Mouse (Mus musculus) hindlimb bud, embryonic 11.5 days (tissue): ENCODE measurements around the gene Tex35.

Experiments used
- DNase-seq: peaks from one replicate; pipeline ENCODE4 v3.0.0-alpha.2; 2012; ENCODE audit warnings: low read depth, low spot score; ENCODE audit errors: extremely low spot score

Tex35 gene

DNA sequence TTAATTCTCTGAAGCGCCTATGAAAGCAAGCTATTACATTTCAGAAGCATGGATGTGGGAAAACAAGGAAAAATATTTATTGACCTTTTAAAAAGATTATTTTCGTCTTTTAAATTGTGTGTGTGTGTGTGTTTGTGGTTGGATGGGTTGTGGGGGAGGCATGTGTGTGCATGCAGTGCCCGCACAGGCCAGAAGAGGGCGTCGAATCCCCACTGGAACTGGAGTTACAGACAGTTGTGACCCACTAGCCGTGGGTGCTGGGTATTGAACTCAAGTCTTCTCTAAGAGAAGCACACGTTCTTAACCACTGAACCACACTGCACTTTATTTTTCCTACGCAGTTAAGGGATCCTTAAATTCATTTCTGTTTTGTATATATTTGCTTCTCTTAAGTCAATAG, 26.5 kb downstream of the Tex35 start:
- DNase-seq: no peak

DNA sequence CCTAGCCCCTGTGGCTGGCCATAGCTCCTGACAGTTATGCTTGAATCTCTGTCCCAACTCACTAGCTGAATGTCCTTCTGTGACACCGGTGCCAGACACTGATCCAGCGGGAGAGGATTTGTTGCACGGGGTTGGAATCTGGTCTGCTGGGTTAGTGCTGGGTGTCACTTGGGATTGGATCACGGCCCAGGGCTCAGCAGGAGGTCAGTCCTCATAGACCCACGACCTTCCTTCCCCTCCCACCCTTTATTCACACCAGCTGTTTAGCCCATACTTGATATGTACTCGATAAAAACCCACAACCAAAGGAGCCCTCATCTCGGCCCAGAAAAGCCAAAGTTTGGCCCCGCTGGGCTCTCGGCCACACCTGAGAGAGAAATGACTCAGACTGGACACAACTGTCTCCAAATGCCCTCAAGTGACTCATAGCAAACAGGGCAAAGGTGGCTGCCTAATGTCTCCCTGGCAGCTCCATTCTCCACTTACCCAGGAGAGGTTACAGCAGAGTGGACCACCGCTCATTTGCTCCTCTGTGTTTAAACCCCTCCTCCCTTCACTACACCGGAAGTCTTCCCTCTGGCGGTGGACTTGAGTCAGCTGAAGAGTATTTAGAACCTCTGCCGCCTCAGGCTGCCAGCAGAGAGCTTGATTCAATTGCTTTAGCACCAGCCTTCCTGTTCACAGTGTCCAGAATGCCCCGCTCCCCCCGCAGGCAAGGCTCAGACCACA, 27.2 kb downstream of the Tex35 start:
- no peak for DNase-seq

DNA sequence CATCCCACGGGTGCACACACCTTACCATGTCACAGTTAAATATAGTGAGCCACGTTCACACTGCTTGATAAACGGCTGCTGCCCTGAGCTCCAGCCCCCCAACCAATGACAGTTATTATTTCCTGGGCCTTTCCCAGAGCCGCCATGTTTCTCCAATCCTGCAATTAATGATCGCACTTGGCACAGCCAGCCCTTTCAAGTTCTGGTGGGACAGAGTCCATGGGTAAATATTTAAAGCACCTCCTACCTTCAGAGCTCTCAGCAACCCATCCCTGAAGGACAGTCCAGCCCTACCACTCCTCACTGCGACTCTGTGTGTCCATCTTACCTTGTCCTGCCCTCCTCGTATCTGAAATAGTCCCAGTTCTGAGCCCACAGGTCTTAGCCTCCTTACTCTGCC, 28.4 kb downstream of the Tex35 start:
- no peak for DNase-seq

DNA sequence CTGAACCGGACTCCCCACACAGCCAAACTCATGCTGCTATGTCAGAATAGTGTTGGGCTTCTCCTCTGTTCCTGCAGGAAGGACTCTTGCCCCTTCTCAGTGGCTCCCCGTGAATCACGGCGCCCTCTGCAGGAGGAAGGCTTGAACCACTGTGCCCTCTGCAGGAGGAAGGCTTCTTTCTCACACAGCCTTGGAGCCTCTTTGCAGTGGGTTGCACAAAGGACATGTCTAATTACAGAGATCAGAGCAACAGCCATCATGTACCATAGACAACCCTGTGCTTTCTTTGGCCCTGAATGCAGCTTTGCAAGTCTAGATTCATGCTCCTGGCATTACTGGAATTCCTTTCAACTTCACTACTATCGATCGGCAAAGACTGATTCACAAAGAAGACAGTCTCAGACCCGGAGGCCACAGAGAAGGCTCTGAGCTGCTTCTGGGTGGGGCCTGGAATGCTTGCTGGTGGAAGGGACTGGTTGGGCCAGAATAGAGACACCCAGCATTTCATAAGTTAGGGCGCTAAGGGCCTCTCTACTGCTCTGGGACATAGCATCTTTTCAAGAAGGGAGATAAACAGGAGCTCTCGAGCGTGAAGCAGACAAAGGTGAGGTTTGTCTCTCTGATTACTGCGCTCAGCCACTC, 29.0 kb downstream of the Tex35 start:
- DNase-seq: no peak

DNA sequence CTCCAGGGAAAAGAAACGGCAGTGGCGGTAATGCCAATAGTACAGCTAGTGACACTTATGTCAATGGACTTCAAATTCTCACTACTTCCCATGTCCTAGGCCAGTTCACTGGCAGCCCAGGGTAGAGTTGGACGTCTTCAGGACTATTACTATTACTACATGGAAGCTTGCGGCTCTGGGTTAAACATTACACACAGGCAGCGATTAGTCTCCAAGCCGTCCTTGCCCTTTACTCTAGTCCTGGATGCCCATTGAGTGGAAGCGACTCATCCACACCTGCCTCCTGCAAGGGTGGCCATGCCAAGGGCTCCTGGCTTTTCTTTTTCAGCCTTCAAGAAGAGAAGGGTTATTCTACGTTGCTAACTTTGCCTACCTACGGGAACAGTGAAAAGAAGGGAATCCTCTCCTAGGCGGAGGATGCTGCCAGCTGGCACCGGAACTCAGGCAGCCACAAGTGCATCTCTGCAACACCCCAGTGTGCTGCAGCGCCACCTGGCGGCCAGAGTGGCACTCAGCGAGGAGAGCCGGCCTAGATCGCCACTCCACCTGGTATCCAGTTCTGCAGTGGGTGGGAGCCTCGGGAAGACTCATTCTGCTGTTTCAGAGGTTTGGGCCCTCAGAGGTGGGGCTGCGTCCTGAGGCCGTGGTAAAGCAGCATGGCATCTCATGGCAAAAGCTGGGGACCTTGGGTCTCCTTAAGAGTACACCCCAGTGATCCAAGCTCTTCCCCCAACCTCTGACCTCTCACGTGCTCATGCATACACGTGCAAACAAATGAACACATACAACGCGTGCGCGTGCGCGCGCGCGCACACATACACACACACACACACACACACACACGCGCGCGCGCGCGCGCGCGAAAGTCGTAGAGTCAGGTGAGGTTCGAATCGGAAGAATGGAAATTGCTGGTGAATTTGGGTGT, 31.4 kb downstream of the Tex35 start:
- DNase-seq: no peak

DNA sequence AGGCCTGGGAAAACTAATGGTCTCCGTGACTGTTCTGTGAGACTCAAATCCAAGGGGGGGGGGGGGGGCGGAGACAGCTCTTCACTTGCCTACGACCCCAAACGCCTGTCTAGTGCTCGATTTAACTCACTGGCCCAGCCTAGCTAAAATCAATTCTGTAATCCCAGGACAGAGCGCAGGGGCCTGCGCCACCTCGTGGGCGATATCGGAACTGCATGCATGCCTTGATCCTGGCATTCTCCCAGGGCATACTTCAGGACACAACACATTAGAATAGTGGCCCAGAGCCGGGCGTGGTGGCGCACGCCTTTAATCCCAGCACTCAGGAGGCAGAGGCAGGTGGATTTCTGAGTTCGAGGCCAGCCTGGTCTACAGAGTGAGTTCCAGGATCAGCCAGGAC, 32.2 kb downstream of the Tex35 start:
- DNase-seq: peak; percentile 89

DNA sequence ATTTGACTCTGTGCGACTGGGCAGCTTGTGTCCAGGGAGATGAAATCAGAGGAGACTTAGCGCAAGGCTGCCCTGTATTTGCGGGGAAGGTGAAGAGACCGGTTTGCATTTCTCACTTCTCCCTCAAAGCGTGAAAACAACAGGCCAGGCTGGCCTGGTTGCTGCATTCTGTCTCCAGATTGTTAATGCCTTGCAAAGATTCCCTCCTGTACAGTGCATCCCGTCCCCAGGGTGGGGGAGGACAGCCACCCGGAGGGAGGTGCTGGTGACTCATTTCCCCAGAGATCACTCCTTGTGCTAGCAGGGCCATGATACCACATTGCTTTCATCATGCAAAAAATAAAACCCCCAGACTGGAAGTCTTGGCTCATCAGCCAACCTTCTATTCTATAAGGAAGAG, 33.5 kb downstream of the Tex35 start:
- no peak for DNase-seq

DNA sequence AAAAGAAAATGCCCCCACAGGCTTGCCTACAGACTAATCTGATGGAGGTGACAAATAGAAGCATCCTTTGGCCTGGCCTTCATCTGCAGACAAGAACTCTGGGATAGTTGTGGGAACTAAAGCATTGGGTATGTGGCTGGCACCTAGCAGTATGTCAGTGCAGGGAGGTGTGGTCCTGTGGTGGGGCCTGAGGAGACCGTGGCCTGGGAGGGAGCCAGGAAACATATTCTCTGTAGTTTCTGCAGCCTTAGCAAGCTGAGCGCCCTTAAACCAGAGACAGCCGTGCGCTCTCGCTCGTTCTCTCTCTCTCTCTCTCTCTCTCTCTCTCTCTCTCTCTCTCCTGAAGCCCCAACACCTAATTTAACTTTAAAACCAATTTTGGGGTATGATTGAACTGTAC, 34.1 kb downstream of the Tex35 start:
- no peak for DNase-seq

DNA sequence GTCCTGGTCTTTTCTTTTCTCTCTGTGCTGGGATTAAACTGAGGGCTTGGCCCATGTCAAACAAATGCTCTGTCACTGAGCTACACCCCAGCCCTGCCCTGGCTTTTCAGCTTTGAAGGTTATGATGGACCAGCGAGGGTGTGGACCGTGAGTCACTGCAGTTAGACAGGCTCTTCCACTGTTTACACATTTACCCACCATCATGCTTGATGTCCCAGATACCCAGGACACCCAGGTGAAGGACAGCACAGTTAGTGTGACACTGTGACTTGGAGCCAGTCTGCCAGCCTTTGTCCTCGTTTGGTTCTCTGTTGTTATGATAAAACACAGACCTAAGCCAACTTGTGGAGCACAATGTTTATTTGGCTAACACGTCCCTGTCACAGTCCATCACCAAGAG, 34.9 kb downstream of the Tex35 start:
- DNase-seq: no peak

DNA sequence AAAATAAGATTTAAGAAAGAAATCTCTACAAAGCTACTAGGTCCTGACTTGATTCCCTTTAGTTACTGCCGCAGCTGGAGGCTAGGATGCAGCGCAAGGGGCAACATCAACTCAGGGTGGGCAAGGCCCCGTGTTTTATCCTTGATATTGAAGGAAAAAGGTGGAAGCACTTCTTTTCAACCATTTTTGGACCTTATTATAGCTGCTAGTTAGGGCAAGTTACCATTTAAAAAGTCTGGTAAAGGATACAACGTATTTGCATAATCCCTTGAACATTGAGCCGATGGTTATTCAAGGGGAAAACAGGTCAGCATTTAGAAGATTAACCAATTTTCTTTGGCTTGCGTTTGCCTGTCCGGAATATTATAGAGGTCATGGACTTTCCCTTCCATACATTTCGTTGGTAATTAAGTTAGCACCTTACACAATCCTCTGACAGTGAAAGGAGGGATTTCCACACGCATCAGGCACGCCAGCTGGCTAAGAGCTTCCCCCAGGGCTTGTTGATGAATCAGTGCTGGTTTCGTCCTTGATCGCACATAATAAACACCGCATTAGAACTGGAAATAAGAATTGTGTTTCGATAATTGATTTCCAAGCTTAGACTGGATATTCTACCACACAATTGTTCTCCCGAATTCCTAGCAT, 39.2 kb downstream of the Tex35 start:
- no peak for DNase-seq

DNA sequence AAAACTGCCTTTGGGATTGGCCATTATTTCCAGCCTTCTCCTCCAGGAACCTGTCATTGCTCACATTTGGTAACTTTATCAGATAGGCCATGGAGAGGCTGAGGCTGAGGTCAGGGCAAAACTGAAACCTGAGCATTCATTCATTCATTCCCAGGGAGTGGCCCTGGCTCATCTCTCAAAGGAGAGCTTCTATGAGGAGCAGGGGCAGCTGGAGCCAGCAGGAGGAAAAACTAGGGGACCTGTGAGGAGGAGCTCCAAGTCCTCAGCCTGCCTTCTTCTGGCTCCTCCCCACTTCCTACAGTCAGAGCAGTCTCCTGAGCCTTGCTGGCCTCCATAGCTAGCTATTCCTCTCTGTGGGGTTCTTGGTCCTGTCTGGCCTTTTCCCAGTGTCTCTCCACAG, 40.2 kb downstream of the Tex35 start:
- DNase-seq: no peak

DNA sequence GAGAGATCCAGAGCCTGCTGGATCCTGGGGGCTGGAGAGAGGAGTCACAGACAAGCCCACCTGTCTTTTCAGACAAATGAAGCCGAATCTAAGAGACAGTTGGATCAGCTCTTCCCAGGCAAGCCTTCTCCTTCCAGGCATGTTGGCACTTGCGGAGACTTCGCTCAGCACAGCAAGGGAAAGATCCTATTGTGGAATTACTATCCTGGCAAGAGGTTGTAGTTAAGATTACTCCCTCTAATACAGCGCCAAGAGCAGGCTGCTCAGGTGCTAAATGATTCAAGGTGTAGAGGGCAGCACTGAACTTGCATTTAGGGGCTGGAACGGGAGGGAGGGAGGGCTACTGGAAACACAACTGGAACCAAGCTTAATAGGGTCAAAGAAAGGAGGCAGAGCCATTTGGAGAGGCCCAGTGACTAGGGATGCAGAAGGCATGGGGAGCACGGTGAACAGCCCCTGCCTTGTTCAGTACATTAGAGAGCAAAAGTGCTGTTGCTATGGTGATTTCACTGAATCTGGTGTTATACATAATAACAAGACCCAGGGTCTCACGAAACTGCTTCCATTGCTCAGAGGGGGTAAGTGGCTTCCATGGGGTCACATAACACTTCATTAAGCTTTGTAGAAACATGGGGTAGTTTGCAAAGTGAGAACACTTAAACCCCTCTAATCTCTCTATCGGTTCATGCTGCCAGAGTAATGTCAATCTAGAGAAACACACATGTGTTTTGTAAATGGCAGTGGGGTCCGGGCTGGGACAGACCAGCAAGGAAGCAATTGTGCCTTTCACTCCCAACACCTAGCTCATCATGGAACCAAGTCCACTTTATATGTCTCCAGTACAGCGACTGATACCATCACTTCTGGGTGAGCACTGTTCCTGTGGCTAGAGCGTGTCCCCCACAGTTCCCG, 42.4 kb downstream of the Tex35 start:
- no peak for DNase-seq

DNA sequence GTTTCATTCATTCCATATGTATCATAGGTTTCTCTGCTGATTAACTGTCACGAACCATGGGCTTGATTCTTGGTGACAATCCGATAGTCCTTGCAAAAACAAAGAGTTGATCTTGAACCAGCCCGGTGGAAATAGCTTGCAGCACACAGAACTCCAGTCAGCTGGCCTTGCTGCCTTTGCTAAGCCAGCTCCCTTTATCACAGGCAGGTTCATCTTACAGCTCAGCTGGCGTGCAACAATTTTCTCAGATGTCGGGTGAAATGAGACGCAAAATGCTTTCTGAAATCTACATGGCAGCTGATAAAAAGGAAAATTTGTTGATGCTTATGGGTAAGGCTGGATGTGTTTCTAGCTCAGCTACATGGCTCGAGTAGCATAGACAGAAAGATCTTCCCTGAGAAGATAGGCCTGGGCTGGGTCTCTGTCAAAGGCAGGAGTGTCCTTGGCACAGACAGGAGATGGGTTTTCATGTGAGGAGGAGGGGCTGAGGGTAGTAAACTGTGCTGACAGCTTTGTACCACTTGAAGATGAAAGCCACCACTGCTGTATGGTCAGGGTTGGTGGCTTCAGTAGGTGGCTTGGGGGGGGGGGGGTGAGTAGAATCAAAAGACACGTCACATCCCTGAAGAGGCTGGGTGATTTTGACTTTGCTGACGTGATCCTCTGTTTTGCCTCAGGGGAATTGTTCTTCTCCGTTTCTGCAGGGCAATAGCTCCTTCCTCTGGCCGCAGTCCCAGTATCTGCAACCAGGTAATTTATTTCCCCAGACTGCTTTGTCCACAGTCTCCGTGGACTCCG, 45.0 kb downstream of the Tex35 start:
- no peak for DNase-seq

DNA sequence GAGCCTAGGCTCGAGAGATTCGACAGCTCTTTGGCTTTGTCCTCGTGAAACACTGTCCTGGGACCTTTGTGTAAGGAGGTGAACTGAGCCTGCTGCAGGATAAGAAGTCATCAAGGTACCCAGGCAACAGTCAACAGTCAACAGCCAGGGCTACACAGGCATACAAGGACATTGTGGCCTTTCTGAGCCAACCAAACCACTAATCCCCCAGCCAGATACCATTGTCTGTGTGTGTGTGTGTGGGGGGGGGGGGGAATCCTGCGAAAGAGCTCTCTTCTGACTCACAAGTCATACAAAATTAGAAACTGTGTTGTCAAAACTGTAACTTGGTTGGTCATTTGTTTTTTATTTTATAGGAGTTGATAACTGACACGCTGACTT, 46.0 kb downstream of the Tex35 start:
- no peak for DNase-seq

DNA sequence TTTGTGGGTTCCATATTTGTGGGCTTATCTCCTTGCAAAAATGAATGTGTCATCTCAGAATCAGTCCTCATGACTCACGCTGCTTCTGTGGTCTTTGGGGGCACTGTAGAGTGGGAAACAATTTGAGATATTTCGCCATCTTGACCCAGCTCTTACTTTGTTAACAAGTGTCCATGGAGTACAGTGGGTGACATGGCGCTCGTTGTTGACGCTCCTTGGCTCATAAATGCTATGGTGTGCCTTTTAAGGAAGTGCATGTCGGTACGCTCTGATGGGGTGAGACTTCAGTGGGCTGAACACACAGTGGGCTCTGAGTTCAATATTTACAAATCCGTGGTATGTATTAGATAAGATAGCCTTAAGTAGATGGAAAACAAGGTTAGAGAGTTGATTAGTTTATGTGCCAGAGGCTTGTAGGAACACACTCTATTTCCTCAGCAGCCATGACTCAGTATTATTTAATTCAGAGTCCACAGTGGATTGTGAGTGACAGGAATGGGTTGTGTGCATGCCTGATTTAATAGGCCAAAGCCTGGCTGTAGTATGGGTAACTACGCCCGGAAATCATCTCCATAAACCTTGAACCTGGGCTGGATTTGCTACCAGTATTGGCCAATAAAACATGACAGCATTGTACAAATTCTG, 46.6 kb downstream of the Tex35 start:
- DNase-seq: no peak

DNA sequence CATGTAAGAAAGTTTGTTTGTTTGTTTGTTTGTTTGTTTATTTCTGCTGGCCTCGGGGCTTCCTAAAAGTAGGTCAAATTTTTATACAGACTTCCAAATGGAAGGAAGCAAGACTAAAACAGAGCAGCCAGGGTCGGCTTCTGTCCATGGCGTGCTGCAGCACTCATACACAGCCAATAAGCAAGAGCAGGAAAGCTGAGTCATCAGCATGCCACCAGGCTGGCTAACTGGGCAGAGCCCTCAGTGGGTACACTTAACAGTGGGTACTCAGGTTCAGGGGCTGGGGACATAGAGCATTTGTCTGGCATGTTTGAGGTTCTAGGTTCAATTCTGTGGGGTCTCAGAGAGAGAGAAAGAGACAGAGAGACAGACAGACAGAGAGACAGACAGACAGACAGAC, 47.3 kb downstream of the Tex35 start:
- DNase-seq: no peak

DNA sequence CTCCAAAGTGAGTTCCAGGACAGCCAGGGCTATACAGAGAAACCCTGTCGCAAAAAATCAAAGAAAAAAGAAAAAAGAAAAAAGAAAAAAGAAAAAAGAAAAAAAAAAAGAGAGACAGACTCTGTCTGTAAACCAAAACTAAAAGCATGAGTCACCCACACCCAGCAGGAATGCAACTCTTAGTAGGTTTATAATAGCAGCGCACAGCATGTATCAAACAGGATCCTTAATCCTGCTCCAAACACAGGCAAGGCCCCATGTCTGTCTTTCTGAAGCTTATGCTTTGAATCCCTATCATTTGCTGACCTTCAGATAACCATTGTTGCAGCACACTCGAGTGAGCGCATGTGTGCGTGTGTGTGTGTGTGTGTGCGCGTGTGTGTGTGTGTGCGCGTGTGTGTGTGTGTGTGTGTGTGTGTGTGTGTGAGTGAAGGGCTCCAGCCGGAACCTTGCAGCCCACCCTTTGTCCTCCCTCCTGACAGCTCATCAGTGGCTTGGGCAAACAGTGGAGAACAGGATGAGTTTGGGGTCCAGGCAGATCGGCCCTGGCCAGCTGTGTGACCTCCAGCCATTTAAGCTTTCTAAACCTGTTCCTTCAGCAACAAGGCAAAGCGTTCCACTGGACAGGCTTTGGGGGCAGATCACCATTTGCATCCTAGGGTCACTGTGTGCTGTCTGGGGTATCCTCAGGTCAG, 47.9 kb downstream of the Tex35 start:
- DNase-seq: no peak

DNA sequence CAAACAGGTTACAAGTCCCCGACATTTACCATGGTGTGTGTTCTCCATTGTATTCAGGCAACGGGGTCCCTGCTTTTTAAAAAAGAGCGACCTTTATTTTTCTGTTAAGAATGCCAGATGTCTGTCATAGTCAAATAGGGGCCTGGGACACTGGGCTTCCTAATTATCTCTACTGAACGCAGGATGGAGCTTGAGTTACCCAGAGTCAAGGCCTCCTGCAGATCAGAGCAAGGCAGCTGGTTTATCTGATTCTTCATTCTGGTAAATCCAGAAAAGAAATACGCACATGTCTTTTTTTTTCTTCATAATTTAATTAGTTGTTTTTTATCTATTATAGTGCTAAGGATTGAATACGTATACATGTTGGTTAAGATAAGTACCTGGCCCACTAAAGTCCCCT, 52.6 kb downstream of the Tex35 start:
- no peak for DNase-seq
